Mouse (Mus musculus) G1E (cell line): ENCODE measurements around the gene Tbl2. TPM values are rescaled to one million over a fixed set of nuclear protein-coding genes. Genes with fewer than 3 reads are reported as not detected.

Source experiments
- ATAC-seq: 2 replicates; pipeline ENCODE4 v1.8.0; 2016; ENCODE audit warnings: mild to moderate bottlenecking; ENCODE audit not compliant: insufficient number of reproducible peaks, poor library complexity, low FRiP score, severe bottlenecking; ENCODE audit errors: extremely low read depth
- DNase-seq: peaks from one replicate; pipeline ENCODE4 v3.0.0; 2012; ENCODE audit warnings: low spot score
- H3K27me3 ChIP-seq: 2 replicates; pipeline ENCODE4 v1.6.1; 2012; ENCODE audit warnings: mild to moderate bottlenecking, low read length, inconsistent platforms; ENCODE audit not compliant: insufficient read depth
- H3K36me3 ChIP-seq: replicated peaks from 2 replicates; pipeline ENCODE3; 2012; ENCODE audit warnings: mild to moderate bottlenecking, inconsistent platforms
- H3K4me1 ChIP-seq: 2 replicates; pipeline ENCODE4 v1.6.1; 2012; ENCODE audit warnings: low read depth, low read length, inconsistent platforms, mixed read lengths; ENCODE audit not compliant: insufficient read depth
- H3K4me3 ChIP-seq: 2 replicates; pipeline ENCODE4 v1.5.1; 2012; ENCODE audit warnings: low read depth, mild to moderate bottlenecking, inconsistent platforms, low read length, moderate library complexity, mixed read lengths
- H3K9me3 ChIP-seq: replicated peaks from 2 replicates; pipeline ENCODE4 v1.6.1; 2012; ENCODE audit warnings: inconsistent platforms
- CTCF ChIP-seq: IDR thresholded peaks from 2 replicates; pipeline ENCODE4 v1.5.1; 2012; ENCODE audit warnings: low read depth, low read length, inconsistent platforms, mixed read lengths
- GATA1 ChIP-seq: IDR thresholded peaks from 2 replicates; pipeline ENCODE4 v1.6.1; 2012; ENCODE audit warnings: borderline replicate concordance, low read length, inconsistent platforms, mixed read lengths
- GATA2 ChIP-seq: IDR thresholded peaks from 2 replicates; pipeline ENCODE4 v1.6.1; 2012; ENCODE audit warnings: low read depth, low read length, inconsistent platforms, borderline replicate concordance
- POLR2AphosphoS5 ChIP-seq: IDR thresholded peaks from 2 replicates; pipeline ENCODE4 v1.6.1; 2012; ENCODE audit warnings: low read depth, low read length, inconsistent platforms; ENCODE audit not compliant: insufficient replicate concordance
- TAL1 ChIP-seq: conservative IDR thresholded peaks from 2 replicates; pipeline ENCODE4 v1.6.1; 2012; ENCODE audit warnings: low read depth, low read length, inconsistent platforms, mixed read lengths
- polyA plus RNA-seq: library from polyadenylated mRNA; stranded (reverse); fragments of >175 nt; gene quantifications from 2 replicates; pipeline ENCODE4 v1.2.3, GENCODE M21; 2012
- total RNA-seq, 2 experiments: library from RNA; stranded (forward) in 1 of 2; stranded (reverse) in 1 of 2; fragments of 200-1000 nt in 1 of 2; fragments of >200 nt in 1 of 2; fragmentation: Nextera tagmentation in 1 of 2; gene quantifications; 2 replicates each; pipeline ENCODE4 v1.2.3; 2014 to 2017

Gene Tbl2
- total and polyA plus RNA-seq, 3 experiments: 22.5 to 37.2 (median 25.1) TPM

GRCm38 (mm10) chr5:135181776-135182175 lies 32.3 kb downstream of the Tbl2 start:
- H3K9me3 ChIP-seq: peaks cover 6% of the 10 kb centered on the region
- H3K27me3 ChIP-seq: no peaks in the 10 kb centered on the region
- DNase-seq (no peak), ATAC-seq (no peak)
- H3K4me3 ChIP-seq: no peak overlapping the region
- TF ChIP-seq GATA2: no peak
- TF ChIP-seq CTCF: no peak
- TF ChIP-seq TAL1: no peak
- no peak for TF ChIP-seq POLR2AphosphoS5
- no peak for TF ChIP-seq GATA1
- peaks cover 20% of the 10 kb centered on the region for H3K4me1 ChIP-seq
- peaks cover 73% of the 10 kb centered on the region for H3K36me3 ChIP-seq

DNA sequence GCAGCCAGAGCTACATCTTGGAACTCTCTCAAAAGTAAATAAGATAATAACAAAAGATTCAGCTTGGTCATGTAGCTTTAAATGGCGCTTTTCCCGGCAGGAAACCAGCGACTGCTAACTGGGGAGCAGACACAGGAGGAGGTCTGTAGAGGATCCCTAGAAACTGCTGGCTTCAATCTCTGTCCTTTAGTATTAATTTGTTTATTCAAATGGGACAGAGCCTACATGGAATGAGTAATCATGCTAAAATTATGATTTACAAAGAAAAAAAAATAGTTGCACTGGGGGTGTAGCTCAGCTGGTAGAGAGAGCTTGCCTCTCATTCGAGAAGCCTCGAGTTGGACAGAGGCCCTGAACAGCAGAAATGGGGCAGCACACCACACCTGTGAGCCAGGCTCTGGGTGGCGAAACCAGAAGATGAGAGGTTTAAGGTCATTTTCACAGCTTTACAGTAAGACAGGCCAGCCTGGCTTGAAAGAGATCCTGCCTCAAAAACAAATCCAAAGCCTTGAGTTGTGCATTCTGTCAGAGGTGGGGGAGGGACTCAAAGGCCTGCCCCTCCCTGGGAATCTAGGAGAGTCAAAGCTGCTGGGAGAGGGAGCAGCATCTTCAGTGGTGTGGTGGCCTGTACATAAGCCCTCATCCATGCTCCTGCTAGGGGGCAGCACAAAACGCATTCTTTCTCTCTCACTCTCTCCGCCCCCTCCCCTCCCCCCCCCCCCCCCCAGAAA lies 33.8 kb downstream of the Tbl2 start:
- peaks cover 6% of the 10 kb centered on the region for H3K9me3 ChIP-seq
- DNase-seq: no peak
- peaks cover 57% of the 10 kb centered on the region for H3K36me3 ChIP-seq
- TF ChIP-seq CTCF (no peak), TAL1 (no peak), GATA1 (no peak), GATA2 (no peak), POLR2AphosphoS5 (no peak)
- no peak overlapping the region for H3K4me3 ChIP-seq
- peaks cover 20% of the 10 kb centered on the region for H3K4me1 ChIP-seq
- ATAC-seq: no peak
- no peaks in the 10 kb centered on the region for H3K27me3 ChIP-seq

DNA sequence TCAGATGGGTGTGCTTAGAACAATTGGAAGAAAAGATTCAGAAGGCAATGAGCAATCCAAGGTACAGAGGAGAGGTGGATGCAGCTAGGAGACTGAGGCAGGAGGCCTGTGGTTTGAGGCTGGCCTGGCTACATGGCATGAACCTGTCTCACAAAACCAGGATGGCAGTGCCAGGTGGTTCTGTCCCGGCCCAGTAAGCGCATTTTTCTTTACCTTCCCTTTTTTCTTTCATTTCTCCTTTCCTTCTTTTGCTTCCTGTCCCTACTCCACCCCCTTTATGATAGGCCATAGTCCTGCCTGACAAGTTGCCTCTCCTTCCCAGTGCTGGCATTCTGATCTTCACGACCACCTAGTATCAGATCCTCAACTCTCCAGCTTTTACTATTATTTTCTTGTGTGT lies 35.6 kb downstream of the Tbl2 start:
- H3K36me3 ChIP-seq: peaks cover 51% of the 10 kb centered on the region
- no peak for DNase-seq
- TF ChIP-seq TAL1: no peak
- TF ChIP-seq CTCF: no peak
- TF ChIP-seq POLR2AphosphoS5: no peak
- no peak for TF ChIP-seq GATA1
- no peak for TF ChIP-seq GATA2
- peaks cover 26% of the 10 kb centered on the region for H3K4me1 ChIP-seq
- ATAC-seq: no peak
- peaks cover 6% of the 10 kb centered on the region for H3K9me3 ChIP-seq
- no peaks in the 10 kb centered on the region for H3K27me3 ChIP-seq
- H3K4me3 ChIP-seq: no peak overlapping the region

GRCm38 (mm10) chr5:135185596-135185995 lies 36.1 kb downstream of the Tbl2 start:
- peaks cover 50% of the 10 kb centered on the region for H3K36me3 ChIP-seq
- TF ChIP-seq TAL1: no peak
- TF ChIP-seq CTCF: peak; percentile 35; the same call in 1 of the 2 replicates
- H3K27me3 ChIP-seq: no peaks in the 10 kb centered on the region
- no peak overlapping the region for H3K4me3 ChIP-seq
- H3K9me3 ChIP-seq: peaks cover 6% of the 10 kb centered on the region
- peaks cover 26% of the 10 kb centered on the region for H3K4me1 ChIP-seq
- peak; percentile 23 for DNase-seq
- ATAC-seq: no peak

GRCm38 (mm10) chr5:135186231-135186620 lies 36.8 kb downstream of the Tbl2 start:
- peaks cover 6% of the 10 kb centered on the region for H3K9me3 ChIP-seq
- ATAC-seq: no peak

DNA sequence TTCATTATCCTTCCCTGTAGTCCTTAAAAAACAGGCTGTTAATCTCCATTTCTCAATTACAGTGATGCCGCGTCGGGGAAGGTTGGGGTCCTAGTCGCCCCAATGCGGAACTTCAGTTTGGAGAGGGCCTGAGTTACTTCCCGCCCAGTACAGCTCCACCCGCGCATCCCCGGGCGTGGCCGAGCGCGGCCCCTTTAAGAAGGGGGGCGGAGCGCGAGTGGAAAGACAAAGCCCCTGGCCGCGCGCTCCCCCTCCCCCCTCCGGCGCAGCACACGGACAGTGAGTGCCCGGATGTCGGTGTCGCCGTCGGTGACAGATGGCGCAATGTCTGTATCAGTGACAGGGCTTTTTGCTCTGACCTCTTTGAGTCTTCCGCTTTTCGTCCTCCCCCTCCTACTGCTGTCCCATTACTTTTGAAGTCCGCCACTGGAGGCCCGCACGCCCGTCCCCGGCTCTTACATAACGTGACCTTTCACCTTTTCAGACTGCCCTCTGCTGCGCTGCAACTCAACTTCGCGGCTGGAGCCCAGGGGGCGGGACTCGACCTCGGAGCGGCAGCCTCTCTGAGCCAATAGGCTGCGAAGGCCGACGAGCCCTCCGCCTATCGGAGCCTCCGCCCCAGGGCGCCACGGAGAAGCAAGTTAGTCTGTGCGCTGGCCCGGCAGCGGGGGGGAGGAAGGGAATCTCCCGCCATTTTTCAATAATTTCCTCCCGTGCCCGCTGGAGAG lies 37.3 kb downstream of the Tbl2 start, which contains the start of gene Baz1b:
TSS of gene Baz1b (plus strand) at position 644 of the 728 bp plus-strand sequence.
- H3K36me3 ChIP-seq: peaks cover 48% of the 10 kb centered on the region
- peaks cover 6% of the 10 kb centered on the region for H3K9me3 ChIP-seq
- DNase-seq: peak; percentile 97
- peaks cover 30% of the 10 kb centered on the region for H3K4me1 ChIP-seq
- H3K27me3 ChIP-seq: no peaks in the 10 kb centered on the region
- TF ChIP-seq POLR2AphosphoS5: no peak
- no peak for TF ChIP-seq GATA2
- no peak for TF ChIP-seq TAL1
- TF ChIP-seq CTCF: no peak
- TF ChIP-seq GATA1: no peak
- H3K4me3 ChIP-seq: peak within 1 kb of the TSS; percentile 97
- peak; percentile 93 for ATAC-seq

More at GRCm38 (mm10) chr5:135186231-135186620, 36.8 kb downstream of the Tbl2 start:
- H3K4me3 ChIP-seq: peak overlapping the region; percentile 97
- no peak for TF ChIP-seq GATA1
- TF ChIP-seq TAL1: no peak
- TF ChIP-seq GATA2: no peak
- TF ChIP-seq CTCF: no peak
- TF ChIP-seq POLR2AphosphoS5: no peak
- H3K4me1 ChIP-seq: peaks cover 26% of the 10 kb centered on the region
- no peak for DNase-seq
- no peaks in the 10 kb centered on the region for H3K27me3 ChIP-seq
- H3K36me3 ChIP-seq: peaks cover 49% of the 10 kb centered on the region
